Mouse (Mus musculus) neural tube, embryonic 11.5 days (tissue): ENCODE measurements around the gene Zfhx3. TPM values are rescaled to one million over a fixed set of nuclear protein-coding genes. Genes with fewer than 3 reads are reported as not detected.
A peak's percentile ranks its signal among the peaks of the same experiment; 100 is the strongest.

Experiments
- ATAC-seq: fragments of 200-750 bp; cut with Nextera tagmentation; 2 replicates; pipeline ENCODE4 v1.8.0; 2017; ENCODE audit warnings: moderate number of reproducible peaks, mild to moderate bottlenecking, moderate TSS enrichment, moderate library complexity; ENCODE audit not compliant: insufficient read depth, low FRiP score, low TSS enrichment
- DNase-seq: peaks from one replicate; pipeline ENCODE4 v3.0.0-alpha.2; 2015; ENCODE audit warnings: low spot score
- H3K27ac ChIP-seq: fragments of 300-500 bp; sonication (generic); 2 replicates; pipeline ENCODE4 v1.5.1; 2014; ENCODE audit warnings: low read depth, mild to moderate bottlenecking, low read length
- H3K27me3 ChIP-seq: fragments of 300-500 bp; sonication (generic); 2 replicates; pipeline ENCODE4 v1.6.1; 2014; ENCODE audit warnings: mild to moderate bottlenecking, low read length, mixed read lengths; ENCODE audit not compliant: control insufficient read depth, insufficient read depth
- H3K36me3 ChIP-seq: fragments of 300-500 bp; sonication (generic); 2 replicates; pipeline ENCODE4 v1.6.1; 2014; ENCODE audit warnings: mild to moderate bottlenecking, low read length, moderate library complexity, mixed read lengths; ENCODE audit not compliant: control insufficient read depth, insufficient read depth
- H3K4me1 ChIP-seq: fragments of 300-500 bp; sonication (generic); 2 replicates; pipeline ENCODE4 v1.6.1; 2014; ENCODE audit warnings: low read length, mixed read lengths; ENCODE audit not compliant: control insufficient read depth, insufficient read depth
- H3K4me2 ChIP-seq: fragments of 300-500 bp; sonication (generic); 2 replicates; pipeline ENCODE4 v1.6.1; 2014; ENCODE audit warnings: low read depth, mild to moderate bottlenecking, moderate library complexity
- H3K4me3 ChIP-seq: fragments of 300-500 bp; sonication (generic); 2 replicates; pipeline ENCODE4 v1.5.1; 2014; ENCODE audit warnings: low read depth, low read length
- H3K9ac ChIP-seq: fragments of 300-500 bp; sonication (generic); 2 replicates; pipeline ENCODE4 v1.6.1; 2014; ENCODE audit warnings: mild to moderate bottlenecking, low read length
- H3K9me3 ChIP-seq: fragments of 300-500 bp; sonication (generic); 2 replicates; pipeline ENCODE4 v1.6.1; 2016; ENCODE audit warnings: low read length; ENCODE audit not compliant: control insufficient read depth
- WGBS: fragments of 180-500 bp; shearing (Covaris S2); extraction: QIAGEN DNeasy Blood & Tissue Kit; methylation state at CpG from one replicate; pipeline ENCODE4 v1.1.7; 2014; 5-methylcytosine and 5-hydroxymethylcytosine counted together
- polyA plus RNA-seq: library from polyadenylated mRNA; unstranded; fragments of >200 nt; fragmentation: Nextera tagmentation; extraction: Ambion mirVana; gene quantifications from 2 replicates; pipeline ENCODE4 v1.2.1, GENCODE M21; 2014

Zfhx3 gene
- polyA plus RNA-seq, 1 experiment from 2014 or later, result 36.2 TPM

GRCm38 (mm10) chr8:108754556-108754955, 812.1 kb downstream of the Zfhx3 start:
- H3K4me3 ChIP-seq, result no peak overlapping the region
- no peak overlapping the region for H3K4me2 ChIP-seq
- no peaks in the 10 kb centered on the region for H3K9me3 ChIP-seq
- no peak overlapping the region for H3K9ac ChIP-seq
- ATAC-seq (no peak), DNase-seq (no peak)
- no peaks in the 10 kb centered on the region for H3K27me3 ChIP-seq
- WGBS, result 72% methylated on average over 6 of the region's 6 CpGs
- no peaks in the 10 kb centered on the region for H3K36me3 ChIP-seq
- no peak overlapping the region for H3K27ac ChIP-seq
- peaks cover 25% of the 10 kb centered on the region for H3K4me1 ChIP-seq

GRCm38 (mm10) chr8:108755400-108756325, 813.2 kb downstream of the Zfhx3 start:
- peaks cover 24% of the 10 kb centered on the region for H3K4me1 ChIP-seq
- peak overlapping the region; percentile 36 for H3K27ac ChIP-seq
- DNase-seq (peak; percentile 43), ATAC-seq (no peak)
- no peaks in the 10 kb centered on the region for H3K9me3 ChIP-seq
- H3K4me2 ChIP-seq, result no peak overlapping the region
- no peak overlapping the region for H3K4me3 ChIP-seq
- WGBS, result 58% methylated on average over 19 of the region's 19 CpGs
- H3K27me3 ChIP-seq, result no peaks in the 10 kb centered on the region
- no peak overlapping the region for H3K9ac ChIP-seq
- H3K36me3 ChIP-seq, result no peaks in the 10 kb centered on the region

GRCm38 (mm10) chr8:108759511-108760330, 817.3 kb downstream of the Zfhx3 start:
- H3K36me3 ChIP-seq, result no peaks in the 10 kb centered on the region
- ATAC-seq (0 out of 2 replicates have a peak, but pooled peaks have one; percentile 31), DNase-seq (peak; percentile 59)
- no peaks in the 10 kb centered on the region for H3K9me3 ChIP-seq
- H3K9ac ChIP-seq, result no peak overlapping the region
- H3K4me3 ChIP-seq, result no peak overlapping the region
- H3K4me2 ChIP-seq, result no peak overlapping the region
- no peaks in the 10 kb centered on the region for H3K27me3 ChIP-seq
- 49% methylated on average over 15 of the region's 15 CpGs for WGBS
- H3K27ac ChIP-seq, result peak overlapping the region; percentile 31; the same call in 1 of the 2 replicates
- peaks cover 33% of the 10 kb centered on the region for H3K4me1 ChIP-seq

GRCm38 (mm10) chr8:108760745-108761144, 818.3 kb downstream of the Zfhx3 start:
- Histone ChIP-seq H3K4me1 (peaks cover 25% of the 10 kb centered on the region), H3K9me3 (no peaks in the 10 kb centered on the region)
- WGBS, result 70% methylated on average over 10 of the region's 10 CpGs

GRCm38 (mm10) chr8:108762567-108762966, 820.1 kb downstream of the Zfhx3 start:
- no peaks in the 10 kb centered on the region for H3K27me3 ChIP-seq
- no peak overlapping the region for H3K27ac ChIP-seq
- H3K36me3 ChIP-seq, result no peaks in the 10 kb centered on the region
- 8% methylated on average over 7 of the region's 7 CpGs for WGBS
- ATAC-seq (no peak), DNase-seq (no peak)
- peaks cover 20% of the 10 kb centered on the region for H3K4me1 ChIP-seq
- H3K4me2 ChIP-seq, result no peak overlapping the region
- peak overlapping the region; percentile 29; the same call in 1 of the 2 replicates for H3K9ac ChIP-seq
- H3K4me3 ChIP-seq, result no peak overlapping the region
- no peaks in the 10 kb centered on the region for H3K9me3 ChIP-seq

More at GRCm38 (mm10) chr8:108760745-108761144, 818.3 kb downstream of the Zfhx3 start:
- H3K4me2 ChIP-seq, result no peak overlapping the region
- no peak for ATAC-seq
- DNase-seq, result no peak
- no peaks in the 10 kb centered on the region for H3K27me3 ChIP-seq
- no peak overlapping the region for H3K4me3 ChIP-seq
- H3K36me3 ChIP-seq, result no peaks in the 10 kb centered on the region
- H3K27ac ChIP-seq, result no peak overlapping the region
- no peak overlapping the region for H3K9ac ChIP-seq

GRCm38 (mm10) chr8:108764403-108765194, 822.2 kb downstream of the Zfhx3 start:
- Histone ChIP-seq H3K4me3 (no peak overlapping the region), H3K27me3 (no peaks in the 10 kb centered on the region), H3K9me3 (no peaks in the 10 kb centered on the region), H3K36me3 (no peaks in the 10 kb centered on the region), H3K9ac (no peak overlapping the region), H3K4me2 (no peak overlapping the region), H3K27ac (no peak overlapping the region), H3K4me1 (peaks cover 14% of the 10 kb centered on the region)
- ATAC-seq, result no peak
- WGBS, result 76% methylated on average over 19 of the region's 19 CpGs
- no peak for DNase-seq

GRCm38 (mm10) chr8:108766102-108766501, 823.7 kb downstream of the Zfhx3 start:
- Histone ChIP-seq H3K27ac (no peak overlapping the region), H3K4me2 (no peak overlapping the region), H3K4me1 (peaks cover 11% of the 10 kb centered on the region), H3K36me3 (no peaks in the 10 kb centered on the region), H3K9ac (no peak overlapping the region), H3K4me3 (no peak overlapping the region), H3K27me3 (no peaks in the 10 kb centered on the region), H3K9me3 (no peaks in the 10 kb centered on the region)
- DNase-seq (no peak), ATAC-seq (no peak)
- 86% methylated on average over 6 of the region's 6 CpGs for WGBS

- ATAC-seq (no peak), DNase-seq (no peak)
- WGBS, result 83% methylated on average over 7 of the region's 7 CpGs
- Histone ChIP-seq H3K36me3 (no peaks in the 10 kb centered on the region), H3K27ac (no peak overlapping the region), H3K4me1 (peaks cover 3% of the 10 kb centered on the region; the same call in 1 of the 2 replicates), H3K9me3 (no peaks in the 10 kb centered on the region), H3K4me2 (no peak overlapping the region), H3K4me3 (no peak overlapping the region), H3K27me3 (no peaks in the 10 kb centered on the region), H3K9ac (no peak overlapping the region)
These were observed 825.6 kb downstream of the Zfhx3 start for GRCm38 (mm10) chr8:108768051-108768450.
